Mouse (Mus musculus) mature B cell (primary cell): ENCODE data around the gene St6galnac3.

ENCODE experiments used
- in situ Hi-C: fragments of 300-500 bp; cut with MboI; formaldehyde crosslinking; loops from 2 replicates; pipeline ENCODE4 v1.14.3; 2019

St6galnac3 gene

DNA sequence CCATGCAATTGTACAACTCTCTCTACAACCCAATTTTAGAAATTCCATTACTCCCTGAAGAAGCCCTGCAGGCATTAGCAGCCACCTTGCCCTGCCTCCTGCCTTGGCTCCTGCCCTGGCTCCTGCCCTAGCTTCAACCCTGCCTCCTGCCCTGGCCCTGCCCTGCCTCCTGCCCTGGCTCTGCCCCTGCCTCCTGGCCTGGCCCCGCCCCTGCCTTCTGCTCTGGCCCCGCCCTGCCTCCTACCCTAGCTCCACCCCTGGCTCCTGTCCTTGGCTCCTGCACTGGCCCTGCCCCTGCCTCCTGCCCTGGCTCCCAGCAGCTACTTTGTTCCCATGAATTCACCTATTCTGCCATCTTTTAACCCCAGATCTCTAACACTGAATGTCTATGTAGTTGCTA is 576.1 kb downstream of the St6galnac3 start:
- in situ Hi-C loops: no loop called here
